Mouse (Mus musculus) heart, embryonic 10.5 days (tissue): ENCODE results near the gene Lrrc40. TPM values are rescaled to one million over a fixed set of nuclear protein-coding genes. Genes with fewer than 3 reads are reported as not detected.
"Not testable (repeated sequence)": the region's sequence is repeated elsewhere in the genome, so short reads cannot be mapped to it uniquely, and the experiment has no call there.

ENCODE experiments used
- DNase-seq: peaks from one replicate; pipeline ENCODE4 v3.0.0-alpha.2; 2017; ENCODE audit warnings: low spot score
- H3K27ac ChIP-seq: fragments of 300-500 bp; sonication (generic); 2 replicates; pipeline ENCODE4 v1.5.1; 2016; ENCODE audit warnings: mild to moderate bottlenecking
- H3K27me3 ChIP-seq: fragments of 300-500 bp; sonication (generic); 2 replicates; pipeline ENCODE4 v1.6.1; 2016; ENCODE audit warnings: mild to moderate bottlenecking; ENCODE audit not compliant: poor library complexity, insufficient read depth, severe bottlenecking
- H3K36me3 ChIP-seq: fragments of 300-500 bp; sonication (generic); 2 replicates; pipeline ENCODE4 v1.6.1; 2016; ENCODE audit warnings: mild to moderate bottlenecking, moderate library complexity
- H3K4me1 ChIP-seq: fragments of 300-500 bp; sonication (generic); 2 replicates; pipeline ENCODE4 v1.6.1; 2016; ENCODE audit warnings: mild to moderate bottlenecking
- H3K4me3 ChIP-seq: fragments of 300-500 bp; sonication (generic); 2 replicates; pipeline ENCODE4 v1.5.1; 2016; ENCODE audit warnings: mild to moderate bottlenecking, moderate library complexity
- H3K9me3 ChIP-seq: fragments of 300-500 bp; sonication (generic); 2 replicates; pipeline ENCODE4 v1.6.1; 2016; ENCODE audit warnings: mild to moderate bottlenecking, moderate library complexity
- WGBS: fragments of 180-500 bp; shearing (Covaris S2); methylation state at CpG from one replicate; pipeline ENCODE4 v1.1.7; 2016; 5-methylcytosine and 5-hydroxymethylcytosine counted together
- polyA plus RNA-seq: library from polyadenylated mRNA; unstranded; fragments of >200 nt; fragmentation: Nextera tagmentation; extraction: Ambion mirVana; gene quantifications from 2 replicates; pipeline ENCODE4 v1.2.1, GENCODE M21; 2016

Gene Lrrc40
- polyA plus RNA-seq, 1 experiment from 2014 or later: 61.9 TPM

DNA sequence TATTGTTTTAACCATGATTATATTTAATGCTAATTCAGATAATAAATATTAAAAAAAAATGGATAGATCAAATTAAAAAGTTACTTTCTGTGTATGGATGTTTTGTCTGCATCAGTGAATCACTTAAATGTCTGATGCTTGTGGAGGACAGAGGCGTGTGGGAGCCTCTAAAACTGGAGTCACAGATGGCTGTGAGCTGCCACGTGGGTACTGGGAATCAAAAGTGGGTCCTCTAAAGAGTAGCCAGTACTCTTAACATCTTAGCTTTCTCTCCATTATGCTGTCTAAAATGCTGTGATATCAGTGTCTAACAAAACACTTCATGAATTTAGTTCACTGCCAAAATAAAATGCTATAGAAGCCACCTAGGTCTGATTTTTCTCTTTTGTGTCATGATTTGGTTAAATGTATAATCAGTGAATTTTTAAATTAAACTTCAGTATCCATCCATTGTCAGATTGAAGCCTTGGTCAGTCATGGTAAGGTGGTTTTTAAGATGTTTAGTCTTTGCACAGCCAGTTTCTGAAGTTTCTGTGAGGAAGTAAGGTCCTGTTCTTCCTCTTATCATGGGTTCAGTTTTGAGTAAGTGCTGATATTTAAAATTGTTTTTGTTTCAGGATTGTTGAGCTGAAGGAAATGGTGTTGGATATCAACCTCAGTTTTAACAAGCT is 24.3 kb downstream of the Lrrc40 start:
- WGBS: 89% methylated on average over 2 of the region's 2 CpGs
- no peaks in the 10 kb centered on the region for H3K4me1 ChIP-seq
- H3K9me3 ChIP-seq: no peaks in the 10 kb centered on the region
- H3K36me3 ChIP-seq: peaks cover 47% of the 10 kb centered on the region
- H3K27ac ChIP-seq: no peak overlapping the region
- no peak for DNase-seq
- no peaks in the 10 kb centered on the region for H3K27me3 ChIP-seq
- H3K4me3 ChIP-seq: no peak overlapping the region

GRCm38 (mm10) chr3:158061811-158062523 is 25.5 kb downstream of the Lrrc40 start:
- Histone ChIP-seq H3K4me1 (no peaks in the 10 kb centered on the region), H3K27ac (no peak overlapping the region), H3K36me3 (peaks cover 41% of the 10 kb centered on the region), H3K27me3 (no peaks in the 10 kb centered on the region), H3K4me3 (no peak overlapping the region), H3K9me3 (no peaks in the 10 kb centered on the region)
- no peak for DNase-seq
- WGBS: 91% methylated on average over 5 of the region's 5 CpGs

GRCm38 (mm10) chr3:158065256-158065655 is 28.8 kb downstream of the Lrrc40 start:
- Histone ChIP-seq H3K9me3 (no peaks in the 10 kb centered on the region), H3K4me3 (no peak overlapping the region), H3K27me3 (no peaks in the 10 kb centered on the region), H3K27ac (no peak overlapping the region), H3K36me3 (peaks cover 23% of the 10 kb centered on the region; the same call in 1 of the 2 replicates), H3K4me1 (no peaks in the 10 kb centered on the region)
- no peak for DNase-seq
- 94% methylated on average over 2 of the region's 2 CpGs for WGBS

DNA sequence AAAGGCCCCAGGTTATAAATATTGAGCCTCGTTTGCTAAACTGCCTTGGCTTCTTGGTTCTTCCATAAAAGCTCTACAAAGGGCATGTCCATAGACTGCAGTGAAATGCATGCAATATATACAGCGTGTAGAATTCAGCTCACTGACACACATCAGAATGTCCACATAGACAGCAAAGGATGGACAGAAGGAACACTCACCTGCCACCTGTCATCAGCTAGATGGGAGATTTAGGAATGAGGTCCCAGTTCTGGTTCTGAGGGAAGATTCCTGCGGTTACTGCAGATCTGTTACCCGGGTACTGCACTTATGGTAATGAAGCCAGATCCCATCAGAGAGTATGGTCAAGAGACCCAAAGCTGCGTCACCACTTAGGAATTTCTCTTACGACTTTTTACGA is 31.5 kb downstream of the Lrrc40 start:
- Histone ChIP-seq H3K4me3 (no peak overlapping the region), H3K27ac (no peak overlapping the region), H3K4me1 (no peaks in the 10 kb centered on the region), H3K27me3 (no peaks in the 10 kb centered on the region), H3K36me3 (peaks cover 16% of the 10 kb centered on the region; the same call in 1 of the 2 replicates), H3K9me3 (no peaks in the 10 kb centered on the region)
- DNase-seq: no peak
- 86% methylated on average over 7 of the region's 7 CpGs for WGBS

DNA sequence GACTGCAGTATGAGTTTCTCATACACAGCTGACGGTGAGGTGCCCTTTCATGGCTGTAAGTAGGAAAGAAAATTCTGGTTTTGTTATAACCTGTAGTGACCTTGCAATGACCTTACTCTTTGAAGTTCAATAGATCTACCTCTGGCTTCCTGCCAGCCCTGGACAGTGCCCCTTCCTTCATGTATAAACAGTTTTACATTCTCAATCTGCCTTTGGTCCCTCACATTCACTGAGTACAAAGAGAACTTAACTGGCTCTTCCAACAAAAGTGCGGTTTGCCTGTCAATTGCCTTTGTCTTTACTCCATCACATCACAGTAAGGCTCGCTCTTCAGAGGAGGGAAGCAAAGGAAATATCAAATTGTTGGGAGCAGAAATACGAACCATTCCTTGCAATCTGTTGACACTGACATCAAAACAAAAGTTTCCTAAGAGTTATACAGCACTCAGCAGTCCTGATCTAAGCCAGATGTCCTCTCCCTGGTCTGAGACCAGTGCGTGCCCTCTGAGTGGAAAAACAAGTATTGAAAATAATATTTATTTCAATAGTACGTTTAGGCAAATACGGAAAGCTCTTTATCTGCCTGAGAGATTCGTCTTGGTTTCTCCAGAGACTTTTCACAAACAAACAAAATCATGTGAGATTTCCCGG is 32.3 kb downstream of the Lrrc40 start:
- Histone ChIP-seq H3K9me3 (no peaks in the 10 kb centered on the region), H3K4me3 (no peak overlapping the region), H3K4me1 (no peaks in the 10 kb centered on the region), H3K27ac (no peak overlapping the region), H3K27me3 (no peaks in the 10 kb centered on the region), H3K36me3 (peaks cover 16% of the 10 kb centered on the region; the same call in 1 of the 2 replicates)
- WGBS: 74% methylated on average over 9 of the region's 9 CpGs
- no peak for DNase-seq

GRCm38 (mm10) chr3:158075004-158075403 is 38.5 kb downstream of the Lrrc40 start:
- WGBS: 70% methylated on average over 2 of the region's 2 CpGs
- Histone ChIP-seq H3K36me3 (no peaks in the 10 kb centered on the region), H3K4me1 (no peaks in the 10 kb centered on the region), H3K27ac (no peak overlapping the region), H3K27me3 (no peaks in the 10 kb centered on the region), H3K9me3 (no peaks in the 10 kb centered on the region), H3K4me3 (no peak overlapping the region)
- no peak for DNase-seq

GRCm38 (mm10) chr3:158076685-158077379 is 40.4 kb downstream of the Lrrc40 start:
- H3K4me3 ChIP-seq: no peak overlapping the region
- no peaks in the 10 kb centered on the region for H3K9me3 ChIP-seq
- no peak overlapping the region for H3K27ac ChIP-seq
- WGBS: 40% methylated on average over 4 of the region's 4 CpGs
- H3K4me1 ChIP-seq: no peaks in the 10 kb centered on the region
- no peak for DNase-seq
- H3K36me3 ChIP-seq: no peaks in the 10 kb centered on the region
- H3K27me3 ChIP-seq: no peaks in the 10 kb centered on the region

DNA sequence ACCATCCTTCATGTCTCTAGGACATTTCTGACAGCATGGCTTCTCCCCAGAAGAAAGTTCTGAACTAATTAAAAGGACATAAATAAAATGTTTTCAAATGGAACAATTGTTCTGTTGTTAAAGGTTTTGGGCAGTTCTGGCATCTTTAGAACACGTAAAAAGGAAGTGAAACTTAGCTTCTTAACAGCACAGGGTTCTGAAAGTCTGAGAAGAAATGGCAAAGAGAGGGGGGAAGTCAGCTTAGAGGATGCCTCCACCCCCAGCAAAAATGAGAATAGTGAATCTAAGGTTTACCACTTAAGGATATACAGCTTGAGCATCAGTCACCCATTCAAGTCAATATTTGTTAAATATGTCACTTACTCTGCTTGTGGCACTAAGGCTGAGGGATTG is 40.9 kb downstream of the Lrrc40 start:
- Histone ChIP-seq H3K4me1 (no peaks in the 10 kb centered on the region), H3K36me3 (no peaks in the 10 kb centered on the region), H3K4me3 (no peak overlapping the region), H3K27me3 (no peaks in the 10 kb centered on the region), H3K9me3 (no peaks in the 10 kb centered on the region), H3K27ac (no peak overlapping the region)
- DNase-seq: no peak
- 45% methylated on average over 1 of the region's 1 CpGs for WGBS

DNA sequence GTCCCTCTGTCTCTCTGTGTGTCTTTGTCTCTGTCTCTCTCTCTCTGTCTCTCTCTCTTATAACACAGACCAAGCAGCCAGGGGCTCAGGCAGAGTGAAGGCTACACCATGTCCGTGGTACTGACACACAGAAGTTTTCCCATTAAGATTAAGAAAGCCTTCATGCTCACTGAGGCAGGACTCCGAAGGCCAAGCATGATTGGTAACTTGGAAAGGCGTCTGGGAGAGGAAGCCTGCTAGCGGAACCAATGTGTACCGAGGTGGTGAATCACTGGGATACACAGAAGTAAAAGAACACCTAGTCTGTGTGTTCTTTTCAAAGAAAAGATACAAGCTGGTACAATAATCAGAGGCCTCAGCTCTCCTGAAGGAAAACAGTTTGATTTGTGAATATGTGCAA is 41.4 kb downstream of the Lrrc40 start:
- no peaks in the 10 kb centered on the region for H3K36me3 ChIP-seq
- no peak for DNase-seq
- H3K27ac ChIP-seq: no peak overlapping the region
- WGBS: 72% methylated on average over 5 of the region's 5 CpGs
- no peak overlapping the region for H3K4me3 ChIP-seq
- H3K9me3 ChIP-seq: no peaks in the 10 kb centered on the region
- no peaks in the 10 kb centered on the region for H3K4me1 ChIP-seq
- H3K27me3 ChIP-seq: no peaks in the 10 kb centered on the region

DNA sequence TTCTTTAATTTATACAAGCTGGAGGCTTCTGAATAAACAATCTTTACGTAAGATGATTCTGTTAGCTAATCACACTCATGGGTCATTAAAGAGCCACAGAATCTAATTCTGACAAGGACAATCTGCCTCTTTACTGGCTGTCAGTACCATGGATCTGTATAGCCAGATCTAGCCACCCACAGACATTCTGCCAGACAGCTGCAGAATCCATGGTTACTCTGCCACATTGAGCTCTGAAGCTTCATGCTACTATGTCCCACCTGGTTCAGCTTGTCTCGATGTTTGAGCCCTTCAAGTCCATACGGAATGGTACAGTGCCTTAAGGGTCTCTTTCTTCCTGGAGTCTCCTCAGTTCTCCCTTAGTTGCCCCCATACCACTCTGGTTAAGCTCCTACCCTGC is 55.1 kb downstream of the Lrrc40 start:
- Histone ChIP-seq H3K36me3 (no peaks in the 10 kb centered on the region), H3K4me1 (no peaks in the 10 kb centered on the region), H3K27ac (no peak overlapping the region), H3K4me3 (no peak overlapping the region), H3K9me3 (no peaks in the 10 kb centered on the region), H3K27me3 (no peaks in the 10 kb centered on the region)
- WGBS: 81% methylated on average over 3 of the region's 3 CpGs
- no peak for DNase-seq

DNA sequence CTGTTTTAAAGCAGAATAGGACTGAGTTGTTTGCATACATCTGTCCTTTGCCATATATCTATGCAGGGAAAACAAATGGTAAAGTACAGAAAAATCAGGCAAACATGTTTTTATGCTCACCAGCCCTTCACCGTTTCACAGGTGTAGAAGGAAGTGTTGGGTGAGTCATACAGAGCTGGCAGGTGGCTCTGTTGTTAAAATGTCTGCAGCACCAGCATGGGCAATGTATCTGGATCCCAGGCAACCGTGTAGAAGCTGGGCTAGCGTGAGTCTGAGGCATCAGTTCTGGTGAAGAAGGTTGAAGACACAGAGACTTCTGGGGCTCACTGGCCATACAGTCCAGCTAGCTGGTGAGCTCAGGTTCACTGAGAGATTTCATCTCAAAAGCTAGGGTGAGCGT is 57.5 kb downstream of the Lrrc40 start:
- DNase-seq: no peak
- WGBS: 77% methylated on average over 4 of the region's 4 CpGs
- H3K4me3 ChIP-seq: no peak overlapping the region
- no peaks in the 10 kb centered on the region for H3K36me3 ChIP-seq
- no peak overlapping the region for H3K27ac ChIP-seq
- no peaks in the 10 kb centered on the region for H3K27me3 ChIP-seq
- no peaks in the 10 kb centered on the region for H3K4me1 ChIP-seq
- no peaks in the 10 kb centered on the region for H3K9me3 ChIP-seq

- not testable (repeated sequence) for H3K4me1 ChIP-seq, H3K36me3 ChIP-seq, H3K9me3 ChIP-seq, H3K4me3 ChIP-seq, H3K27ac ChIP-seq, H3K27me3 ChIP-seq, DNase-seq
- WGBS: 78% methylated on average over 8 of the region's 10 CpGs
Measured at GRCm38 (mm10) chr3:158102043-158102442, 65.6 kb downstream of the Lrrc40 start.

DNA sequence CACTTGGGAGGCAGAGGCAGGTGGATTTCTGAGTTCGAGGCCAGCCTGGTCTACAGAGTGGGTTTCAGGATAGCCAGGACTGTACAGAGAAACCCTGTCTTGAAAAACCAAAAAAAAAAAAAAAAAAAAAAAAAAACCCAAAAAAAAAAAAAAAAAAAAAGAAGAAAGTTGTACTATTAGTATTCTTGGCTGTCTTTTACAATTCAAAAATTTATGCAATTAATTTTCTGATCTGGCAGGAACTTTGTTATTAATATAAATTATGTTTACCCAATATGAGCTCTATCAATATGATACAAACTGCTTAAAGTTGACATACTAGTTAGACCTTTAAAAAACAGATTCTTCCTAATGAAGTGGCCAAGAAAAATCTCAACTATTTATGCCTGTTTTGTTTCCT is 66.1 kb downstream of the Lrrc40 start:
- H3K9me3 ChIP-seq, H3K36me3 ChIP-seq, H3K4me1 ChIP-seq, DNase-seq, H3K4me3 ChIP-seq, H3K27me3 ChIP-seq, H3K27ac ChIP-seq: not testable (repeated sequence)
- WGBS: 63% methylated on average over 1 of the region's 1 CpGs
